Mouse (Mus musculus) midbrain, embryonic 16.5 days (tissue): ENCODE measurements around the gene Dclre1a. TPM values are rescaled to one million over a fixed set of nuclear protein-coding genes. Genes with fewer than 3 reads are reported as not detected.

ENCODE experiments used
- ATAC-seq: fragments of 200-750 bp; cut with Nextera tagmentation; 2 replicates; pipeline ENCODE4 v1.8.0; 2017; ENCODE audit warnings: moderate TSS enrichment
- H3K27ac ChIP-seq: fragments of 300-500 bp; sonication (generic); 2 replicates; pipeline ENCODE4 v1.5.1; 2014; ENCODE audit warnings: mild to moderate bottlenecking, low read length, mixed read lengths
- H3K27me3 ChIP-seq: fragments of 300-500 bp; sonication (generic); 2 replicates; pipeline ENCODE4 v1.6.1; 2014; ENCODE audit warnings: low read depth, low read length, mixed read lengths; ENCODE audit not compliant: control insufficient read depth, insufficient read depth
- H3K36me3 ChIP-seq: fragments of 300-500 bp; sonication (generic); 2 replicates; pipeline ENCODE4 v1.6.1; 2014; ENCODE audit warnings: mild to moderate bottlenecking, low read length, moderate library complexity, mixed read lengths; ENCODE audit not compliant: control insufficient read depth, insufficient read depth
- H3K4me1 ChIP-seq: fragments of 300-500 bp; sonication (generic); 2 replicates; pipeline ENCODE4 v1.6.1; 2014; ENCODE audit warnings: mild to moderate bottlenecking, low read length, mixed read lengths; ENCODE audit not compliant: control insufficient read depth, insufficient read depth
- H3K4me2 ChIP-seq: fragments of 300-500 bp; sonication (generic); 2 replicates; pipeline ENCODE4 v1.6.1; 2014; ENCODE audit warnings: mild to moderate bottlenecking, low read length, mixed read lengths
- H3K4me3 ChIP-seq: fragments of 300-500 bp; sonication (generic); 2 replicates; pipeline ENCODE4 v1.5.1; 2014; ENCODE audit warnings: low read depth, mild to moderate bottlenecking, low read length, moderate library complexity, mixed read lengths
- H3K9ac ChIP-seq: fragments of 300-500 bp; sonication (generic); 2 replicates; pipeline ENCODE4 v1.6.1; 2014; ENCODE audit warnings: low read depth, low read length, mixed read lengths
- H3K9me3 ChIP-seq: fragments of 300-500 bp; sonication (generic); replicated peaks from 2 replicates; pipeline ENCODE4 v1.6.1; 2014; ENCODE audit warnings: mild to moderate bottlenecking, low read length, mixed read lengths; ENCODE audit not compliant: control insufficient read depth, poor library complexity, severe bottlenecking
- WGBS: fragments of 180-500 bp; shearing (Covaris S2); extraction: QIAGEN DNeasy Blood & Tissue Kit; methylation state at CpG from one replicate; pipeline ENCODE4 v1.1.7; 2014; 5-methylcytosine and 5-hydroxymethylcytosine counted together
- polyA plus RNA-seq: library from polyadenylated mRNA; unstranded; fragments of >200 nt; fragmentation: Nextera tagmentation; extraction: Ambion mirVana; gene quantifications from 2 replicates; pipeline ENCODE4 v1.2.1, GENCODE M21; 2015

Gene Dclre1a
- polyA plus RNA-seq, 1 experiment from 2014 or later, result 10.9 TPM

- H3K9ac ChIP-seq, result no peak overlapping the region
- H3K4me3 ChIP-seq, result no peak overlapping the region
- H3K4me2 ChIP-seq, result no peak overlapping the region
- no peak for ATAC-seq
- 95% methylated on average over 5 of the region's 5 CpGs for WGBS
- H3K27ac ChIP-seq, result no peak overlapping the region
- H3K9me3 ChIP-seq, result no peaks in the 10 kb centered on the region
- H3K27me3 ChIP-seq, result no peaks in the 10 kb centered on the region
- H3K4me1 ChIP-seq, result 0 out of 2 replicates have a peak, but pooled peaks cover 2% of the 10 kb centered on the region
- no peaks in the 10 kb centered on the region; the same call in 1 of the 2 replicates for H3K36me3 ChIP-seq
Measured at GRCm38 (mm10) chr19:56581981-56582380, 34.0 kb upstream of the Dclre1a start.

GRCm38 (mm10) chr19:56577801-56578200 is 29.8 kb upstream of the Dclre1a start:
- no peak overlapping the region for H3K9ac ChIP-seq
- ATAC-seq, result no peak
- no peaks in the 10 kb centered on the region; the same call in 1 of the 2 replicates for H3K36me3 ChIP-seq
- WGBS, result 94% methylated on average over 1 of the region's 1 CpGs
- no peak overlapping the region for H3K4me2 ChIP-seq
- no peaks in the 10 kb centered on the region for H3K27me3 ChIP-seq
- no peaks in the 10 kb centered on the region for H3K9me3 ChIP-seq
- no peaks in the 10 kb centered on the region for H3K4me1 ChIP-seq
- no peak overlapping the region for H3K4me3 ChIP-seq
- no peak overlapping the region for H3K27ac ChIP-seq

DNA sequence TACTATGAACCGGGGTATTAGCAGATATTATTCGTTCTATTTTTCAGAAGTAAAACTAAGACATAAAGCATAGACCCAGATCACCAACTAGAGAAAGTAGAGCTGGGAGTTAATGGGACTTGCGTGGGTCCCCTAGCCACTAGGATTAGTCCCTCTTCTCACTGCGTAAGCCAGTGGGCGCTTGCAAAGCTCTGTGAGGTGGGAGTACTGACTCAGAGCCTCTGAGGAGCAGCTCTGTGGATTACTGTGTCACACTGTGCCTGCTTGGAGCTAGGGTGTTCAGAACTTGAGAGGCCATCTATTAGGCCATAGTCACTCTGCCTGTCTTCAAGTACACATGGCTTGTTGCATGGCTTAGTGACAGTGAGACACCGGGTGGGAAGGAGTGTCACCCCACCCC is 25.2 kb upstream of the Dclre1a start:
- no peak for ATAC-seq
- H3K4me2 ChIP-seq, result no peak overlapping the region
- H3K9ac ChIP-seq, result no peak overlapping the region
- no peak overlapping the region for H3K27ac ChIP-seq
- WGBS, result 87% methylated on average over 6 of the region's 6 CpGs
- H3K4me3 ChIP-seq, result no peak overlapping the region
- no peaks in the 10 kb centered on the region for H3K9me3 ChIP-seq
- no peaks in the 10 kb centered on the region for H3K4me1 ChIP-seq
- H3K27me3 ChIP-seq, result no peaks in the 10 kb centered on the region
- no peaks in the 10 kb centered on the region for H3K36me3 ChIP-seq

GRCm38 (mm10) chr19:56571913-56572312 is 23.9 kb upstream of the Dclre1a start:
- 93% methylated on average over 5 of the region's 5 CpGs for WGBS
- H3K4me1 ChIP-seq, result no peaks in the 10 kb centered on the region
- H3K4me2 ChIP-seq, result no peak overlapping the region
- no peak overlapping the region for H3K9ac ChIP-seq
- H3K36me3 ChIP-seq, result no peaks in the 10 kb centered on the region
- no peak overlapping the region for H3K4me3 ChIP-seq
- no peak for ATAC-seq
- no peaks in the 10 kb centered on the region for H3K9me3 ChIP-seq
- H3K27me3 ChIP-seq, result no peaks in the 10 kb centered on the region
- H3K27ac ChIP-seq, result no peak overlapping the region

DNA sequence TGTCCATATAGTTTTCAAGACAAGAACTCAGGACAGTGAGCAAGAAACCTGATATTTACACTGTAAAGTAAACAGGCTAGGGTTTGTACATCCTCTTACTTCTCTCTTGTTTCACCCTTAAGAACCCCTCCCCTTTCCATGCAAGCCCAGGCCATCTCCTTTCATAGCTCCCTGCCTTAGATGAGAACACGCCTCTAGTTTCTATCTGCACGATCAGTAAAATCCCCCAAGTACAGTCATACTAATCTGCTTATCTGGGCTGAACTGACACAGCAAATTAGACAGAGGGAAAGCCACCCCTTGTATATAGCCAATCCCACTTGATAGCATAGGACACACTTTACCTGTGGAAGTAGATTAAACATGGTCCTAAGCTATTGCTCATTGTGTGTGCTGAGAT is 23.2 kb upstream of the Dclre1a start:
- ATAC-seq, result no peak
- no peak overlapping the region for H3K4me2 ChIP-seq
- H3K27me3 ChIP-seq, result no peaks in the 10 kb centered on the region
- no peak overlapping the region for H3K9ac ChIP-seq
- WGBS, result 72% methylated on average over 2 of the region's 2 CpGs
- H3K9me3 ChIP-seq, result no peaks in the 10 kb centered on the region
- H3K4me1 ChIP-seq, result no peaks in the 10 kb centered on the region
- no peaks in the 10 kb centered on the region for H3K36me3 ChIP-seq
- H3K27ac ChIP-seq, result no peak overlapping the region
- no peak overlapping the region for H3K4me3 ChIP-seq

DNA sequence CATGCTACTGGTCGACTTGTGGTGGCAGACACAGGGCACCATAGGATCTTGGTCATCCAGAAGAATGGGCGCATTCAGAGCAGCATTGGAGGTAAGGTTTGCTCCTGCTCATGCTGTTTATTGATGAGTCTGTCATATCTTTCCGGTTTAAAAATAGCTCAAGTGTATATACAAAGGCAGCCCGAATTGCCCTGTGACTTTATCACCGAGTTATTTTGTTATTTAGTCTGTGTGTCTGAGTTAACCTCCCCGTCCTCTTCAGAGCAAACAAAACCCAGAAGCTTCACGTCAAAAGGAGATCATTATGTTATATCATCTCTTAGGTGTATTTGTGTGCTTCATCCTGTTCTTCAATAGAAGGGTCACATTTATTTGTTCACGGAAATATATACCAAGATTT is 22.8 kb upstream of the Dclre1a start:
- no peaks in the 10 kb centered on the region for H3K9me3 ChIP-seq
- no peak overlapping the region for H3K4me2 ChIP-seq
- H3K9ac ChIP-seq, result no peak overlapping the region
- no peak overlapping the region for H3K4me3 ChIP-seq
- ATAC-seq, result no peak
- no peaks in the 10 kb centered on the region for H3K36me3 ChIP-seq
- H3K4me1 ChIP-seq, result no peaks in the 10 kb centered on the region
- 92% methylated on average over 8 of the region's 8 CpGs for WGBS
- H3K27ac ChIP-seq, result no peak overlapping the region
- no peaks in the 10 kb centered on the region for H3K27me3 ChIP-seq

- Histone ChIP-seq H3K27ac (no peak overlapping the region), H3K4me3 (no peak overlapping the region), H3K36me3 (no peaks in the 10 kb centered on the region), H3K9ac (no peak overlapping the region), H3K27me3 (no peaks in the 10 kb centered on the region), H3K9me3 (no peaks in the 10 kb centered on the region), H3K4me2 (no peak overlapping the region), H3K4me1 (no peaks in the 10 kb centered on the region; the same call in 1 of the 2 replicates)
- 79% methylated on average over 6 of the region's 6 CpGs for WGBS
- no peak for ATAC-seq
Measured at GRCm38 (mm10) chr19:56566940-56567339, 18.9 kb upstream of the Dclre1a start.

DNA sequence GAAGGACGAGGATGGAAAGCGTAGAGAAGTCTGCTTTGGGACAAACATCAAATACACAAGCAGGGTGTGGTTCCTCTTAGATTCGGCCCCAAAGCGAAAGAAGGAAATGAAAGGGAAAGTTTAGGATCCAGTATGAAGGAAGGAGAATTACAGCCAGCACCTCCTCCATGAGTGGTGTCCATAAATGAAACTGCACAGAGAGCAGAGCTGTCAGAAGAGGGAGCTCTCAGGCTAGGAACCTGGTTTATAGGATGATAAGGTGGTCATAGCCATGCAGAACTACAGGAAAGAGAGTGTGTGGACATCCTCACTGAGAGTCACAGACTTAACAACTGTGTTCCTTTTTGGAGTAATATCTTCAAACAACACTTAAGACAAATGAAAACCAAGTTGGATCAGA is 18.0 kb upstream of the Dclre1a start:
- Histone ChIP-seq H3K9me3 (no peaks in the 10 kb centered on the region), H3K4me1 (no peaks in the 10 kb centered on the region; the same call in 1 of the 2 replicates), H3K9ac (no peak overlapping the region), H3K27me3 (no peaks in the 10 kb centered on the region), H3K27ac (no peak overlapping the region), H3K4me3 (no peak overlapping the region), H3K4me2 (no peak overlapping the region), H3K36me3 (no peaks in the 10 kb centered on the region)
- ATAC-seq, result no peak
- 89% methylated on average over 4 of the region's 4 CpGs for WGBS

GRCm38 (mm10) chr19:56565358-56565757 is 17.3 kb upstream of the Dclre1a start:
- Histone ChIP-seq H3K4me2 (no peak overlapping the region), H3K27me3 (no peaks in the 10 kb centered on the region), H3K4me1 (no peaks in the 10 kb centered on the region; the same call in 1 of the 2 replicates), H3K27ac (no peak overlapping the region), H3K9me3 (no peaks in the 10 kb centered on the region), H3K36me3 (no peaks in the 10 kb centered on the region), H3K9ac (no peak overlapping the region), H3K4me3 (no peak overlapping the region)
- 69% methylated on average over 6 of the region's 6 CpGs for WGBS
- no peak for ATAC-seq
